Mouse (Mus musculus) heart, embryonic 16.5 days (tissue): Measurements from ENCODE around the gene Hoxc5. TPM values are rescaled to one million over a fixed set of nuclear protein-coding genes. Genes with fewer than 3 reads are reported as not detected.
A peak's percentile ranks its signal among the peaks of the same experiment; 100 is the strongest.

Source experiments
- microRNA counts: library from miRNA; unstranded; fragments of <30 nt; microRNA quantifications from one replicate; lab custom pipeline; 2016
- microRNA-seq: library from miRNA; unstranded; fragments of <30 nt; microRNA quantifications from one replicate; pipeline ENCODE4, GENCODE M21; 2017
- polyA plus RNA-seq: library from polyadenylated mRNA; unstranded; fragments of >200 nt; fragmentation: Nextera tagmentation; extraction: Ambion mirVana; gene quantifications from 2 replicates; pipeline ENCODE4 v1.2.1, GENCODE M21; 2015

Gene Hoxc5
- polyA plus RNA-seq, 1 experiment from 2014 or later: 0.11 TPM

MicroRNA genes within 50 kb of the gene (microRNA counts, 519-probe panel; counts per million panel counts)
- not detected for microRNA mmu-miR-615-3p (lab: Ali Mortazavi, UCI)
- microRNA mmu-miR-615-5p (lab: Ali Mortazavi, UCI): not detected

Small RNA genes lying within 50 kb of the gene (microRNA-seq; reads per million reads assigned to microRNA genes)
- gene Mir196a-2 (13.2 reads per million, percentile 30 among the genes with 10 or more reads in this experiment), gene Mir615 (46.5 reads per million, percentile 43 among the genes with 10 or more reads in this experiment)

Other genes starting within 250 kb of the Hoxc5 start
- gene Calcoco1, start 245.3 kb upstream of the Hoxc5 start, polyA plus RNA-seq: 84.4 and 85.7 TPM in 2 replicates
- not detected in 2 replicates for gene Hoxc13, start 46.3 kb upstream of the Hoxc5 start, polyA plus RNA-seq
- gene Hoxc12, start 30.7 kb upstream of the Hoxc5 start, polyA plus RNA-seq: not detected in 2 replicates
- gene Hoxc11, start 13.0 kb upstream of the Hoxc5 start, polyA plus RNA-seq: not detected in 2 replicates
- not detected in 2 replicates for gene Hoxc10, start 647 bp upstream of the Hoxc5 start, polyA plus RNA-seq
- gene Hoxc9, start 9.0 kb downstream of the Hoxc5 start, polyA plus RNA-seq: not detected in 2 replicates
- gene Hoxc8, start 23.2 kb downstream of the Hoxc5 start, polyA plus RNA-seq: not detected in 2 replicates
- gene Hoxc6, start 30.8 kb downstream of the Hoxc5 start, polyA plus RNA-seq: 0.16 TPM in 1 of 2 replicates, not detected in the other
- gene Hoxc4, start 51.5 kb downstream of the Hoxc5 start, polyA plus RNA-seq: 0.45 TPM in 2 replicates
- 14.9 and 17.1 TPM in 2 replicates for gene Smug1, start 199.6 kb downstream of the Hoxc5 start, polyA plus RNA-seq